Mouse (Mus musculus): ENCODE measurements around the gene H2afy2. TPM values are rescaled to one million over a fixed set of nuclear protein-coding genes. Genes with fewer than 3 reads are reported as not detected.

H2afy2 gene
- polyA plus RNA-seq, 1 experiment from 2014 or later: 4.9 TPM

DNA sequence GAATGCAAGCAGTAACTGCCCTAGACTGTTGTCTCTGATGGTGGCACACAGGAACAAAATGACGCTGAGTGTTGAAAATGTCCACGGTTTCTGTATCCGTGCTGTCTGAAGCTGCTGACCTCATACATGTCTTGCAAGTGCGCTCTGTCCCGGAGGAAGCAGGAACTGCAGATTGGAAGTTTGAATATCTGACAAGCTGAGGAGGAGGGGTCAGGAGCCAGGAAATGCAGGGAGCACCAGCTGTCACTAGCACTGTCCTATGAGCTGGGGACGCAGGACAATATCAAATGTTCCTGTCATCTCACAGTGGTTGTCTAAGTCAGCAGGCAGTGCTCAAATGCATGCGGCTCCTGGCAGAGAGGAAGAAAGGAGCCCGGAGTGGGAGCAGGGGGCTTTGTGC lies 19.3 kb downstream of the H2afy2 start:
- Histone ChIP-seq H3K4me1 (ENCODE audit: control insufficient read depth, low read depth, low read length) (no peaks in the 10 kb centered on the region), H3K9ac (ENCODE audit: low read depth, low read length) (no peak overlapping the region), H3K27me3 (ENCODE audit: control insufficient read depth, insufficient read depth, low read depth, low read length) (no peaks in the 10 kb centered on the region), H3K36me3 (ENCODE audit: control insufficient read depth, insufficient read depth) (no peaks in the 10 kb centered on the region), H3K27ac (ENCODE audit: low read length) (no peak overlapping the region), H3K9me3 (replicated peaks; ENCODE audit: control insufficient read depth, low read length) (no peaks in the 10 kb centered on the region), H3K4me3 (ENCODE audit: low read depth, low read length) (no peak overlapping the region), H3K4me2 (ENCODE audit: low read depth, low read length) (no peak overlapping the region)
- ATAC-seq (ENCODE audit: low read depth): no peak
- WGBS (ENCODE audit: insufficient replicate concordance): 57% methylated on average over 8 of the region's 8 CpGs

DNA sequence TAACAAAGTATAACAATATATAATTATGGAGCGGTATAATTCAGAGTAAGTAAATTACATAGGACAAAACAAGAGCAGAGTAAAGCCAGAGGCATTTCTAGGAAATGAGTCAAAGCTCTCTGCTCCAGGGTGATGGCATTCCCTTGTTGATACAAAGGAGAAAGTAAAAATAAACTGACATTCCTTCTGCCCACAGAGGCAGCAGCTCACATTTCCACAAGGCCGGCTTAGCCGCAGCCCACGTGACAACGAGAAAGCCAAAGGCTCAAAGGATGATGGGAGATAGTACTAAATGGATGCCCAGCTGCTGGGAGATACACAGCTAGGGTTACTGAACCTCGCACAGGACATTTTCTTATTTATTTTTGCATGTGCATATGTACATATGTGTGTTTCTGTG lies 24.1 kb downstream of the H2afy2 start:
- 34% methylated on average over 6 of the region's 6 CpGs for WGBS (ENCODE audit: insufficient replicate concordance)
- H3K4me2 ChIP-seq (ENCODE audit: low read depth, low read length): no peak overlapping the region
- no peaks in the 10 kb centered on the region for H3K9me3 ChIP-seq (replicated peaks; ENCODE audit: control insufficient read depth, low read length)
- ATAC-seq (ENCODE audit: low read depth): no peak
- no peak overlapping the region for H3K27ac ChIP-seq (ENCODE audit: low read length)
- H3K4me1 ChIP-seq (ENCODE audit: control insufficient read depth, low read depth, low read length): no peaks in the 10 kb centered on the region
- no peak overlapping the region for H3K9ac ChIP-seq (ENCODE audit: low read depth, low read length)
- H3K27me3 ChIP-seq (ENCODE audit: control insufficient read depth, insufficient read depth, low read depth, low read length): no peaks in the 10 kb centered on the region
- H3K4me3 ChIP-seq (ENCODE audit: low read depth, low read length): no peak overlapping the region
- H3K36me3 ChIP-seq (ENCODE audit: control insufficient read depth, insufficient read depth): no peaks in the 10 kb centered on the region

DNA sequence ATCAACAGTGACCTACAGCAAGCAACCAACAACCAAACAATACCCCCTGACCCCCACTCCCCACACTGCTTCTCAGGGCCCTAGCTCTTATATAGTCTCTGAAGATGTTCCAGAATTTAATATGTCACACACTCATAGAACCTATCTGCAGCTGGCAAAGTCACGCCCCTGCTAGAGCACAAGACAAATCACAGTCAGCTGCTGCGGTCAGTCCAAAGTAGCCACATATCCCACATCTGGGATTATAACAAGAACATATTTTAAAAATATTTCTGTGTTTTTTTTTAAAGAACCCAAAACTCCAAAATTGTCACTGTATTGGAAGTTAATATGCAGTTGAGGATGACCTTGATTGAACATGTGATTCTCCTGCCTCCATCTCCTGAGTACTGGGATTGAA lies 25.0 kb downstream of the H2afy2 start:
- Histone ChIP-seq H3K27ac (ENCODE audit: low read length) (no peak overlapping the region), H3K4me2 (ENCODE audit: low read depth, low read length) (no peak overlapping the region), H3K9ac (ENCODE audit: low read depth, low read length) (no peak overlapping the region), H3K4me3 (ENCODE audit: low read depth, low read length) (no peak overlapping the region), H3K9me3 (replicated peaks; ENCODE audit: control insufficient read depth, low read length) (no peaks in the 10 kb centered on the region), H3K4me1 (ENCODE audit: control insufficient read depth, low read depth, low read length) (no peaks in the 10 kb centered on the region), H3K36me3 (ENCODE audit: control insufficient read depth, insufficient read depth) (no peaks in the 10 kb centered on the region), H3K27me3 (ENCODE audit: control insufficient read depth, insufficient read depth, low read depth, low read length) (no peaks in the 10 kb centered on the region)
- WGBS (ENCODE audit: insufficient replicate concordance): 81% methylated on average over 2 of the region's 2 CpGs
- ATAC-seq (ENCODE audit: low read depth): no peak

DNA sequence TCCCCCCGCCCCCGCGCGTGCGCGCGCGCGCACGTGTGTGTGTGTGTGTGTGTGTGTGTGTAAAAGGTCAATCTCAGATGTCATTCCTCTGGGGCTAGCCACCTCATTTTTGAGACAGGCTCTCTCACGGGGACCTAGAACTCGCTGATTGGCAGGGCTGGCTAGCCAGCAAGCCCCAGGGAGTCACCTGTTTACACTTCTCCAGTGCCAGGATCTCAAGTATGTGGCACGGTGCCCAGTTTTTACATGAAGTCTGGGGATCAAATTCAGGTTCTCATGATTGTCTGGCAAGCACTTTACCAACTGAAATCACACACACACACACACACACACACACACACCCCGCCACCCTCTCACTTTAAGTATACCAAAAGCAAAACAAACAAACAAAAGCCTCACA lies 26.9 kb downstream of the H2afy2 start:
- no peak overlapping the region for H3K4me2 ChIP-seq (ENCODE audit: low read depth, low read length)
- 84% methylated on average over 14 of the region's 14 CpGs for WGBS (ENCODE audit: insufficient replicate concordance)
- no peak overlapping the region for H3K27ac ChIP-seq (ENCODE audit: low read length)
- no peaks in the 10 kb centered on the region for H3K36me3 ChIP-seq (ENCODE audit: control insufficient read depth, insufficient read depth)
- H3K4me1 ChIP-seq (ENCODE audit: control insufficient read depth, low read depth, low read length): no peaks in the 10 kb centered on the region
- no peak overlapping the region for H3K4me3 ChIP-seq (ENCODE audit: low read depth, low read length)
- H3K9ac ChIP-seq (ENCODE audit: low read depth, low read length): no peak overlapping the region
- no peaks in the 10 kb centered on the region for H3K27me3 ChIP-seq (ENCODE audit: control insufficient read depth, insufficient read depth, low read depth, low read length)
- no peaks in the 10 kb centered on the region for H3K9me3 ChIP-seq (replicated peaks; ENCODE audit: control insufficient read depth, low read length)
- no peak for ATAC-seq (ENCODE audit: low read depth)

DNA sequence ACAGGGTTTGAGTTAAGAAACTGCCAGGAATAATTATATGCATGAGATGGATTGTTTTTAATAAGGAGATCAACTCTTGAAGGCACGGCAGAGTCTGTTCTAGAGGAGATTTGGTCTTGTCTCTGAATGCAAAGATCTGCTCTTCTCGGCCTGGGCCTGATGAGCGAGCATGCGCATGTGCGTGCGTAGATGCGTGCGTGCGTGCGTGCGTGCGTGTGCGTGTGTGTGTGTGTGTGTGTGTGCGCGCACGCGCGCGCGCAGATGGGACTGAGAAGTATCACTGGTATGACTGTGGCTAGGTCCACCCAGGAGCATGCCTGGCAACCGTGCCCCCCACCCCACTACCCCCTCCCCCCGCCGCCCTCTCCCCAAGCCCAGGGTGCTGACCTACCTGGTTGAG lies 30.9 kb downstream of the H2afy2 start:
- Histone ChIP-seq H3K4me3 (ENCODE audit: low read depth, low read length) (no peak overlapping the region), H3K36me3 (ENCODE audit: control insufficient read depth, insufficient read depth) (no peaks in the 10 kb centered on the region), H3K4me2 (ENCODE audit: low read depth, low read length) (no peak overlapping the region), H3K27ac (ENCODE audit: low read length) (no peak overlapping the region), H3K27me3 (ENCODE audit: control insufficient read depth, insufficient read depth, low read depth, low read length) (no peaks in the 10 kb centered on the region), H3K4me1 (ENCODE audit: control insufficient read depth, low read depth, low read length) (peaks cover 3% of the 10 kb centered on the region; the same call in 1 of the 2 replicates), H3K9ac (ENCODE audit: low read depth, low read length) (no peak overlapping the region), H3K9me3 (replicated peaks; ENCODE audit: control insufficient read depth, low read length) (no peaks in the 10 kb centered on the region)
- 89% methylated on average over 23 of the region's 23 CpGs for WGBS (ENCODE audit: insufficient replicate concordance)
- no peak for ATAC-seq (ENCODE audit: low read depth)

DNA sequence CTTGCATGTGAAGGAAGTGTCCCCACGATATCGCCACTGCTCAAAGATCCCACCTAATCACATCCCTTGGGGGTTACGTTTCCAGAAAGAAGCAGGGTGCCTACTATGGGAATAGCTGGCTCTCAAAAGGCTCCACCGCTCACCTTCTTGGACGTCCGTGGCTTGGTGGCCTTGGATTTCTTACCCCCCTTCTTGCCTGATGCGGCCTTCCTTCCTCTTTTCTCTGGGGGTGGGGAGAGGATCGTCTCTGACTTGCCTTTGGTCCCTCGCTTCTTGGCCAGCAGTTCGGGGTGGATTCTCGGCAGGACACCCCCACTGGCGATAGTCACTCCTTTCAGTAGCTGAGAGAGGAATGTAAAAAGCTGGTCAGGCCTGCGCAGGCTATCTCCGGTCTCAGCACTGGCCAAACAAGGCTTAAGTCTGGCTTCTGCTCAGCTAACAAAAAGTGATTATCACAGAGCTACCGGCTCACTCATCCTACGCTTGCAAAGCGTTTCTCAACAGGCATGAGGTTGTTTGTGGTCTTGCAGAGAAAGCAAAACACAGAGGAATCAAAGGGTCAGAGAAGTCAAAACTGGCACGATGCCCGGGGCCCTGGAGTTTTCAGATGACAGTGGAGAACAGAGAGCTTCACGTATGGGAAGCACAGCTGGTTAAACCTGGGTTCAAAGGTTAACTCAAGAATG lies 32.3 kb downstream of the H2afy2 start:
- no peaks in the 10 kb centered on the region for H3K36me3 ChIP-seq (ENCODE audit: control insufficient read depth, insufficient read depth)
- H3K4me1 ChIP-seq (ENCODE audit: control insufficient read depth, low read depth, low read length): peaks cover 3% of the 10 kb centered on the region; the same call in 1 of the 2 replicates
- no peaks in the 10 kb centered on the region for H3K9me3 ChIP-seq (replicated peaks; ENCODE audit: control insufficient read depth, low read length)
- H3K4me2 ChIP-seq (ENCODE audit: low read depth, low read length): peak overlapping the region; percentile 10
- H3K27ac ChIP-seq (ENCODE audit: low read length): peak overlapping the region; percentile 82
- peak overlapping the region; percentile 13; the same call in 1 of the 2 replicates for H3K4me3 ChIP-seq (ENCODE audit: low read depth, low read length)
- 37% methylated on average over 20 of the region's 20 CpGs for WGBS (ENCODE audit: insufficient replicate concordance)
- peak; percentile 90 for ATAC-seq (ENCODE audit: low read depth)
- 0 out of 2 replicates have a peak overlapping the region, but pooled peaks have one; percentile 0 for H3K9ac ChIP-seq (ENCODE audit: low read depth, low read length)
- no peaks in the 10 kb centered on the region for H3K27me3 ChIP-seq (ENCODE audit: control insufficient read depth, insufficient read depth, low read depth, low read length)

DNA sequence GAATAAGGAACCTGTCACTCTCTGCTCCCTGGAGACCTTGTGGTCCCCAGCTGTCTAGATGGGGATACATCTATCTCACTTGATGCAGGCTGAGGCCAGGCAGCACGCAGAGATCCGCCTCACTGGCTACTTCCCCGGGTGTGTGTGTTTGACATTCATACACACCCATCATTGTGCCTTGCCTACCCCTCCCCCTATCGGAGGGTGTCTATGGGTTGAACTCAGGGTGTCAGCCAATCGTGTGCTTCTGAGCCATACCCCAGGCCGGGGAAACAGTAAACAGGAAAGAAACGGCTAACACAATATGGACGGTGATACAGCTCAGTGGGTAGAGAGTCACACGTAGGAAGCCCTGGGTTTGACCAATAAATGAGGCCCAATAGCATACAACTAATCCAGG lies 33.9 kb downstream of the H2afy2 start:
- no peak for ATAC-seq (ENCODE audit: low read depth)
- 62% methylated on average over 9 of the region's 9 CpGs for WGBS (ENCODE audit: insufficient replicate concordance)
- Histone ChIP-seq H3K27me3 (ENCODE audit: control insufficient read depth, insufficient read depth, low read depth, low read length) (no peaks in the 10 kb centered on the region), H3K36me3 (ENCODE audit: control insufficient read depth, insufficient read depth) (peaks cover 2% of the 10 kb centered on the region; the same call in 1 of the 2 replicates), H3K9me3 (replicated peaks; ENCODE audit: control insufficient read depth, low read length) (no peaks in the 10 kb centered on the region), H3K27ac (ENCODE audit: low read length) (no peak overlapping the region), H3K4me2 (ENCODE audit: low read depth, low read length) (no peak overlapping the region), H3K4me1 (ENCODE audit: control insufficient read depth, low read depth, low read length) (peaks cover 3% of the 10 kb centered on the region; the same call in 1 of the 2 replicates), H3K4me3 (ENCODE audit: low read depth, low read length) (no peak overlapping the region), H3K9ac (ENCODE audit: low read depth, low read length) (no peak overlapping the region)

DNA sequence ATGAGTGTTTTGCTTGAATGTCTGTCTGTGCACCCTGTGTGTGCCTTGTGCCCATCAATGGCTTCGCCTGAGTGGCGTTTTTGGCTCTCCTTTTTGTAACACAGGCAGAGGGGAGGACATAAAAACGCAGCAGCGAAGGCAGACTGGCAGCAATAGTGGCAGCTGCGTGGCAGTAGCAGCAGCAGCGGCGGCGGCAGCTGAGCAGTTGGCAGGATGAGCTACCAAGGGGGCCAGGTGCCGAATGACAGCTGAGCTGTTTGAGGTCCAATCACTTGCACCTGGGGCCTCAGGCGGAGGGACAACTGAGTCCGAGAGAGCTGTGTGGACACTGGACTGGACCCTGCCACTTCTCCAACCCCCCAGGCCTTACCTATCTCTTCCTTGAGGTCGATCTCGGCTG lies 36.6 kb downstream of the H2afy2 start:
- Histone ChIP-seq H3K27me3 (ENCODE audit: control insufficient read depth, insufficient read depth, low read depth, low read length) (no peaks in the 10 kb centered on the region), H3K4me2 (ENCODE audit: low read depth, low read length) (no peak overlapping the region), H3K9me3 (replicated peaks; ENCODE audit: control insufficient read depth, low read length) (no peaks in the 10 kb centered on the region), H3K36me3 (ENCODE audit: control insufficient read depth, insufficient read depth) (peaks cover 2% of the 10 kb centered on the region; the same call in 1 of the 2 replicates), H3K4me1 (ENCODE audit: control insufficient read depth, low read depth, low read length) (peaks cover 3% of the 10 kb centered on the region; the same call in 1 of the 2 replicates), H3K27ac (ENCODE audit: low read length) (no peak overlapping the region), H3K9ac (ENCODE audit: low read depth, low read length) (no peak overlapping the region), H3K4me3 (ENCODE audit: low read depth, low read length) (no peak overlapping the region)
- no peak for ATAC-seq (ENCODE audit: low read depth)
- WGBS (ENCODE audit: insufficient replicate concordance): 65% methylated on average over 13 of the region's 13 CpGs

DNA sequence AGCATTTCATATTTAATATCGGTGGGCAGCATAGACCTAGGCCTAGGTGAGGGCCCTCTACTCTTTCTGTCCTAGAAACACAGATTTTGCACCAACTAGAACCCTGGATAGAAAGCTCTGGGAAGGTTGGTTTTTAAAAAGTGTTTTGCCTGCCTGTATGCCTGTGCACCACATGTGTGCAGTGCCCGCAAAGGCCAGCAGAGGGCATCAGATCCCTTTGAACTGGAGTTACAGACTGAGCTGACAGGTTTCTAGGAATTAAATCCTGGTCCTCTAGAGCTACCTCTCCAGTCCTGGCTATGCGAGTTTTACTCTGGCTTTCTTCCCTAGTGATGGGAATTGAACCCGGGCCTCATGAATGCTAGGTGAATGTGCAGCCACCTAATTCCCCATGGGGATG lies 38.8 kb downstream of the H2afy2 start:
- Histone ChIP-seq H3K9me3 (replicated peaks; ENCODE audit: control insufficient read depth, low read length) (no peaks in the 10 kb centered on the region), H3K36me3 (ENCODE audit: control insufficient read depth, insufficient read depth) (peaks cover 2% of the 10 kb centered on the region; the same call in 1 of the 2 replicates), H3K4me1 (ENCODE audit: control insufficient read depth, low read depth, low read length) (no peaks in the 10 kb centered on the region), H3K9ac (ENCODE audit: low read depth, low read length) (no peak overlapping the region), H3K27me3 (ENCODE audit: control insufficient read depth, insufficient read depth, low read depth, low read length) (no peaks in the 10 kb centered on the region), H3K27ac (ENCODE audit: low read length) (no peak overlapping the region), H3K4me2 (ENCODE audit: low read depth, low read length) (no peak overlapping the region), H3K4me3 (ENCODE audit: low read depth, low read length) (no peak overlapping the region)
- WGBS (ENCODE audit: insufficient replicate concordance): 71% methylated on average over 4 of the region's 4 CpGs
- ATAC-seq (ENCODE audit: low read depth): no peak
